Mouse (Mus musculus) neural tube, embryonic 11.5 days (tissue): ENCODE data around the gene Lrrc20. TPM values are rescaled to one million over a fixed set of nuclear protein-coding genes. Genes with fewer than 3 reads are reported as not detected.
"Not testable (repeated sequence)": the region's sequence is repeated elsewhere in the genome, so short reads cannot be mapped to it uniquely, and the experiment has no call there.

Source experiments
- ATAC-seq: fragments of 200-750 bp; cut with Nextera tagmentation; 2 replicates; pipeline ENCODE4 v1.8.0; 2017; ENCODE audit warnings: moderate number of reproducible peaks, mild to moderate bottlenecking, moderate TSS enrichment, moderate library complexity; ENCODE audit not compliant: insufficient read depth, low FRiP score, low TSS enrichment
- DNase-seq: peaks from one replicate; pipeline ENCODE4 v3.0.0-alpha.2; 2015; ENCODE audit warnings: low spot score
- H3K27ac ChIP-seq: fragments of 300-500 bp; sonication (generic); 2 replicates; pipeline ENCODE4 v1.5.1; 2014; ENCODE audit warnings: low read depth, mild to moderate bottlenecking, low read length
- H3K27me3 ChIP-seq: fragments of 300-500 bp; sonication (generic); 2 replicates; pipeline ENCODE4 v1.6.1; 2014; ENCODE audit warnings: mild to moderate bottlenecking, low read length, mixed read lengths; ENCODE audit not compliant: control insufficient read depth, insufficient read depth
- H3K36me3 ChIP-seq: fragments of 300-500 bp; sonication (generic); 2 replicates; pipeline ENCODE4 v1.6.1; 2014; ENCODE audit warnings: mild to moderate bottlenecking, low read length, moderate library complexity, mixed read lengths; ENCODE audit not compliant: control insufficient read depth, insufficient read depth
- H3K4me1 ChIP-seq: fragments of 300-500 bp; sonication (generic); 2 replicates; pipeline ENCODE4 v1.6.1; 2014; ENCODE audit warnings: low read length, mixed read lengths; ENCODE audit not compliant: control insufficient read depth, insufficient read depth
- H3K4me2 ChIP-seq: fragments of 300-500 bp; sonication (generic); 2 replicates; pipeline ENCODE4 v1.6.1; 2014; ENCODE audit warnings: low read depth, mild to moderate bottlenecking, moderate library complexity
- H3K4me3 ChIP-seq: fragments of 300-500 bp; sonication (generic); 2 replicates; pipeline ENCODE4 v1.5.1; 2014; ENCODE audit warnings: low read depth, low read length
- H3K9ac ChIP-seq: fragments of 300-500 bp; sonication (generic); 2 replicates; pipeline ENCODE4 v1.6.1; 2014; ENCODE audit warnings: mild to moderate bottlenecking, low read length
- H3K9me3 ChIP-seq: fragments of 300-500 bp; sonication (generic); 2 replicates; pipeline ENCODE4 v1.6.1; 2016; ENCODE audit warnings: low read length; ENCODE audit not compliant: control insufficient read depth
- WGBS: fragments of 180-500 bp; shearing (Covaris S2); extraction: QIAGEN DNeasy Blood & Tissue Kit; methylation state at CpG from one replicate; pipeline ENCODE4 v1.1.7; 2014; 5-methylcytosine and 5-hydroxymethylcytosine counted together
- polyA plus RNA-seq: library from polyadenylated mRNA; unstranded; fragments of >200 nt; fragmentation: Nextera tagmentation; extraction: Ambion mirVana; gene quantifications from 2 replicates; pipeline ENCODE4 v1.2.1, GENCODE M21; 2014

Gene Lrrc20
- polyA plus RNA-seq, 1 experiment from 2014 or later: 10.3 TPM

DNA sequence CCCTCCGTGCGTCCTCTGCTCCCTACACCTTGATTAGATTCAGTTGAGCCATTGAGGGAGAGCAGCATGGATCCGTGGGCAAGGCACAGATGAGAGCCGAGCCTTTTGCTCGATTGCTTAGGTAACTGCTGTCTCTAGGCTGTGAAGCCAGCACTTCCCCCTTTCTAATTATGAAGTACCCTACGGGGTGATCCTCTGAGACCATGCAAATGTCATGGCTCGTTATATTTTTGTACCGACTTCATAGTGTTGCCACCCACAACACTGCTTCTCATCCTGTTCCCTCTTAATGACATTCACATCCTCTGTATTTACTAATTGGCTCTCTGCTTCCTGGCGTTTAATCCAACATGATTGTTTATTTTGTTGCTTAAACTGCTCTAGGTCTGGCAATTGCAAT lies 146.1 kb downstream of the Lrrc20 start:
- Histone ChIP-seq H3K27ac (no peak overlapping the region), H3K9me3 (no peaks in the 10 kb centered on the region), H3K4me2 (no peak overlapping the region), H3K27me3 (peaks cover 19% of the 10 kb centered on the region), H3K9ac (no peak overlapping the region), H3K4me3 (no peak overlapping the region), H3K4me1 (peaks cover 5% of the 10 kb centered on the region; the same call in 1 of the 2 replicates), H3K36me3 (no peaks in the 10 kb centered on the region)
- ATAC-seq: no peak
- no peak for DNase-seq
- WGBS: 74% methylated on average over 9 of the region's 9 CpGs

DNA sequence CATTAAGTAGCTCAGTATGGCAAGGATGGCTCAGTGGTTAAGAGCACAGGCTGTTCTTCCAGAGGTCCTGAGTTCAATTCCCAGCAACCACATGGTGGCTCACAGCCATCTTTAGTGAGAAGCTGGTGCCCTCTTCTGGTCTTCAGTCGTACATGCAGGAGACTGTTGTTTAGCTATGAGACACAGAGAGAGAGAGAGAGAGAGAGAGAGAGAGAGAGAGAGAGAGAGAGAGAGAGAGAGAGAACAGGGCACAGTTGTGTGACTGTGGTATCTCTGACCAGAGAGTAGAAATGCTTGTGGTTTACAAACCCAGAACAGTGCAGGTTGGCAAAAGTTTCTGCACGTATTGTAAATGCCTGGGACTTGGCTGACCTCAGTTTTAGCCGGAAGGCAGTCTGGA lies 148.3 kb downstream of the Lrrc20 start:
- not testable (repeated sequence) for H3K4me2 ChIP-seq, ATAC-seq, H3K27ac ChIP-seq, H3K9me3 ChIP-seq, H3K4me3 ChIP-seq, DNase-seq, H3K9ac ChIP-seq, H3K36me3 ChIP-seq, H3K4me1 ChIP-seq
- H3K27me3 ChIP-seq: peaks cover 19% of the 10 kb centered on the region
- 61% methylated on average over 2 of the region's 3 CpGs for WGBS

DNA sequence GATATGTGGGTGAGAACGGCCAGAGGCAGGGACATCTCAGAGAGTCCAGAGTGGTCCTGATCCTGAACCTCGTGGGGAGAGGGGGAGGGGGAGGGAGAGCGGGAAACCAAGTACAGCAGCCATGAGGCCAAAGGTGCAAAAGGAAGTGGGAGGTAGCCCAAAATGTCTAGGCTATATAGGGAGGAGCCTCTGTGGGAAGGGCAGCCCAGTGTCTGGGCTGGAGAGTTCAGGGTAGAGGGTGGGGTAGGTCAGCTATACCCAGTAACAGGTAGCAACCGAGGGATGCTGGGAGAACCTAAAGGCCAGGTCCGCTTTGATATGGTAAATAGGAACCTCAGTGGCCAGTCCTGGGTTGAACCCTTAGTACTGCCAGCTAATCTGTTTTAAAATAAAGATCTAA lies 149.2 kb downstream of the Lrrc20 start:
- H3K9ac ChIP-seq: no peak overlapping the region
- no peak for DNase-seq
- no peak overlapping the region for H3K27ac ChIP-seq
- no peaks in the 10 kb centered on the region for H3K36me3 ChIP-seq
- peaks cover 5% of the 10 kb centered on the region; the same call in 1 of the 2 replicates for H3K4me1 ChIP-seq
- H3K4me2 ChIP-seq: peak overlapping the region; percentile 74; the same call in 1 of the 2 replicates
- no peak for ATAC-seq
- H3K4me3 ChIP-seq: no peak overlapping the region
- 26% methylated on average over 5 of the region's 5 CpGs for WGBS
- peaks cover 19% of the 10 kb centered on the region for H3K27me3 ChIP-seq
- no peaks in the 10 kb centered on the region for H3K9me3 ChIP-seq

DNA sequence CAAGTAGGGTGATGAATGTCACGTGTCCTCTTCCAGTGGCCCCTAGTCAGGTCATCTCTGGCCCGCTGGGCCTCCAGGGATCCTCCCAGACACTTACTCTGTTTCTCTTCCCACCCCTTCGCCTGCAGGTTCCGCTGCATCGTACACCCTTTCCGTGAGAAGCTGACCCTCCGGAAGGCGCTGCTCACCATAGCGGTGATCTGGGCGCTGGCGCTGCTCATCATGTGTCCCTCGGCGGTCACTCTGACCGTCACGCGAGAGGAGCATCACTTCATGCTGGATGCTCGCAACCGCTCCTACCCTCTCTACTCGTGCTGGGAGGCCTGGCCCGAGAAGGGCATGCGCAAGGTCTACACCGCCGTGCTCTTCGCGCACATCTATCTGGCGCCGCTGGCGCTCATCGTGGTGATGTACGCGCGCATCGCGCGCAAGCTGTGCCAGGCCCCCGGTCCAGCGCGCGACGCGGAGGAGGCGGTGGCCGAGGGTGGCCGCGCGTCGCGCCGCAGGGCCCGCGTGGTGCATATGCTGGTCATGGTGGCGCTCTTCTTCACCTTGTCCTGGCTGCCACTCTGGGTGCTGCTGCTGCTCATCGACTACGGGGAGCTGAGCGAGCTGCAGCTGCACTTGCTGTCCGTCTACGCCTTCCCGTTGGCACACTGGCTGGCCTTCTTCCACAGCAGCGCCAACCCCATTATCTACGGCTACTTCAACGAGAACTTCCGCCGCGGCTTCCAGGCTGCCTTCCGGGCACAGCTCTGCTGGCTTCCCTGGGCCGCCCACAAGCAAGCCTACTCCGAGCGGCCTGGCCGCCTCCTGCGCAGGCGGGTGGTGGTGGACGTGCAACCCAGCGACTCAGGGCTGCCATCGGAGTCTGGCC lies 150.0 kb downstream of the Lrrc20 start:
- no peak overlapping the region for H3K27ac ChIP-seq
- ATAC-seq (no peak), DNase-seq (peak; percentile 49)
- peaks cover 19% of the 10 kb centered on the region for H3K27me3 ChIP-seq
- WGBS: 3% methylated on average over 61 of the region's 74 CpGs
- peaks cover 5% of the 10 kb centered on the region; the same call in 1 of the 2 replicates for H3K4me1 ChIP-seq
- H3K4me3 ChIP-seq: peak overlapping the region; percentile 37
- no peaks in the 10 kb centered on the region for H3K36me3 ChIP-seq
- peak overlapping the region; percentile 74 for H3K4me2 ChIP-seq
- H3K9ac ChIP-seq: peak overlapping the region; percentile 44
- no peaks in the 10 kb centered on the region for H3K9me3 ChIP-seq

DNA sequence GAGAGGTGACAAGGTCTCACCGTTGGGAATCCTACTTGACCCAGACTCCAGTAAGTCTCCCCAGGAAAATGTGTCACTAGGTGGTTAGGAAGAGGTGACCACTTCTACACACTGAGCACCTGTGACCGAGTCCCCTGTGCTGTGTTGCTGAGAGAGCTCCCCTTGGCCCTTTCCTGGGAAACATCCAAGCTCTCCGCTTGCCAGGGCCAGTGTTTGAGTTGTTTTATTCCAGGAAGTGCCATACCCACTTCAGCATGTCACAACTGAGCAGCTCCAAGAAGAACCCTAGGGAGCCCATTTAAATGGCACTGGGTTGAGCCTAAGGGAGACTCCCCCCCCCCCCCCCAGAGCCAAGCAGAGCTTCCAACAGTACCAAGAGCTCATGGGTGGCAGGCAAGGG lies 150.9 kb downstream of the Lrrc20 start:
- no peak overlapping the region for H3K27ac ChIP-seq
- H3K27me3 ChIP-seq: peaks cover 19% of the 10 kb centered on the region
- H3K4me2 ChIP-seq: no peak overlapping the region
- no peak overlapping the region for H3K4me3 ChIP-seq
- H3K9ac ChIP-seq: no peak overlapping the region
- ATAC-seq (no peak), DNase-seq (no peak)
- no peaks in the 10 kb centered on the region for H3K36me3 ChIP-seq
- H3K9me3 ChIP-seq: no peaks in the 10 kb centered on the region
- H3K4me1 ChIP-seq: peaks cover 5% of the 10 kb centered on the region; the same call in 1 of the 2 replicates
- 89% methylated on average over 3 of the region's 3 CpGs for WGBS

DNA sequence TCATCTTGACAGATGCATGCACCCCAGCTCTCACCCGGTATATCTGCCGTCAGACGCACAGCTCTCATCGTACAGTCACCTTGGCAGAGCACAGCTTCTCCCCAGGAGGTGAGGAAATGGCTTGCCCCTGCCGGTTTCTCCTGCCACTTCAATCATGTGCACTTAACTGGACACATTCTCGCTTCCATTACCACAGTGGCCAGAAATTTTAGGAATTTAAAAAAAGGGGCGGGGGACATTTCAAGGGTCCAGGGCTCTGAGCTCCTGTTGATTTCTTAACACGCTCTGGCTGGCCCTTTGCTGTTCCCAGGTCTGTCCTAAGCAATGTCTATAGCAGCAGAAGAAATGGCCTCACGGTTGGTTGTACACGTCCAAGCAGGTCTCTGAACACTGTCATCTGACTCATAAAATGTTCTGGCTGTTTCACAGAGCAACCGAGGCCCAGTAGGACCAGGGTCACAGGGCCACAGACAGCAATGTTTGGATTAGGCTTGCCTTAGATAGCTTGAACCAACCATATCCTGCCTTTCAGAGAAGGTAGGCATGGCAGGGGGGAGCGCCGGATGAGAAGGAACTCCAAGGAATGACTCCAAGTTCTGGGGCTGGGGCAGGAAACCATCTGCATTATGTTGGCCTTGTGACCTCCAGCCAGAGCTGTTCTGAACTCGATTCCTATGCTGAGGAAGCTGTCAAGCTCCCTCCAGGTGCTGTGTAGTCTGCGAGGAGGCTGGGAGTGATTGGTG lies 151.8 kb downstream of the Lrrc20 start:
- no peak for DNase-seq
- Histone ChIP-seq H3K27me3 (peaks cover 19% of the 10 kb centered on the region), H3K36me3 (no peaks in the 10 kb centered on the region), H3K4me1 (peaks cover 5% of the 10 kb centered on the region; the same call in 1 of the 2 replicates), H3K9ac (no peak overlapping the region), H3K4me2 (no peak overlapping the region; the same call in 1 of the 2 replicates), H3K27ac (no peak overlapping the region), H3K9me3 (no peaks in the 10 kb centered on the region), H3K4me3 (no peak overlapping the region)
- no peak for ATAC-seq
- WGBS: 65% methylated on average over 15 of the region's 15 CpGs

DNA sequence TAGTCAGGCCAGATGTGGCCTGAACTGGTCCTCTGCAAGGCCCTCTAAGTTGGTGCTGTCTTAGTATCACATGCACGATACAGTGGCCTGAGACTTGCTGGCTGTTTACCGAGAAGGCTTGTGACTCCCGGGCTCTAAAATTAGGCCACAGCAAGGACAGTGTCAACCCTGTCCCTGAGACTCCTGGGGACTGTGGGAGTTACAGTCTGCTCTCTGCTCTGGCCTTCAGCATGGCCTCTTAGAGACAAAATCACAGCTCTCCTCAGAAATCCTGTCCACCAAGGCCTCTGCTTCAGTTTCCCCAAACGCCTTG lies 152.3 kb downstream of the Lrrc20 start:
- DNase-seq: no peak
- Histone ChIP-seq H3K4me2 (no peak overlapping the region), H3K9ac (no peak overlapping the region), H3K27ac (no peak overlapping the region), H3K4me1 (peaks cover 5% of the 10 kb centered on the region; the same call in 1 of the 2 replicates), H3K9me3 (no peaks in the 10 kb centered on the region), H3K4me3 (no peak overlapping the region), H3K36me3 (no peaks in the 10 kb centered on the region), H3K27me3 (peaks cover 19% of the 10 kb centered on the region)
- WGBS: 80% methylated on average over 4 of the region's 4 CpGs
- ATAC-seq: no peak
